Mouse (Mus musculus) heart, adult 9 months (tissue): ENCODE data around the gene Zfp64.
"Not testable (repeated sequence)": the region's sequence is repeated elsewhere in the genome, so short reads cannot be mapped to it uniquely, and the experiment has no call there.

ENCODE experiments used
- DNase-seq, 2 experiments: peaks; one replicate each; pipeline ENCODE4 v3.0.0; 2022; ENCODE audit warnings: low spot score in 2 of 2

Zfp64 gene

DNA sequence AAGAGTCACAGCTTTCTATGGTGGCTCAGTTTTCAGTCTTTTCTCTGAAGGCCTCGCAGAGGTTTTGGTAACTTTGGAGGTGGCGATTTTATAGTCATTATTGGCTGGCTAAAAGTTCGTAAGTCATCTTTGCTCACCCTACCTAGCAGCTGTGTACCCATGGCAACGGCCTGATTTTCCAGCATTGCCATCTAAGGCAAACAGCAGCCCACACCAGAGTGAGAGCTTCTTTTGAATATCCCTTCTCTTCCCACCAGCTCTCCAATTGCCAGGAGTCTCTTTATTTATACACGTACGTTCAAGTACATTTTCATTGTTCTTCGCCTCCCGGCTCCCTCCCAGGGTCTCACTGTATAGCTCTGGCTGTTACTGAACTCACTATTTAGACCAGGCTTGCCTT, 59.9 kb downstream of the Zfp64 start:
- DNase-seq, result no peak

DNA sequence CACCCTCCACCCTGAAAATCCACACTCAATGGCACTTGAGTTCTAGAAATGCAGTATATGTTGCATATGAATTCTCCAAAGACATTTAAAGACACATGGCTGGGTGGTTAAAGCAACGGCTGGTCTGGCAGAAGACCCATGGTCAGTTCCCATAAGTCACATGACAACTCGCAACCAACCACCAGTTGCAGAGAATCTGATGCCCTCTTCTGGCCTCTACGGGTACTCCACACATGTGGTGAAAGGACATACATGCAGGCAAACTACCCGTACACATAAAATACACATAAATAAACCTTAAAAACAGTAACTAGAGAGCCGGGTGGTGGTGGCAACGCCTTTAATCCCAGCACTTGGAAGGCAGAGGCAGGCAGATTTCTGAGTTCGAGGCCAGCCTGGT, 60.6 kb downstream of the Zfp64 start:
- no peak for DNase-seq

DNA sequence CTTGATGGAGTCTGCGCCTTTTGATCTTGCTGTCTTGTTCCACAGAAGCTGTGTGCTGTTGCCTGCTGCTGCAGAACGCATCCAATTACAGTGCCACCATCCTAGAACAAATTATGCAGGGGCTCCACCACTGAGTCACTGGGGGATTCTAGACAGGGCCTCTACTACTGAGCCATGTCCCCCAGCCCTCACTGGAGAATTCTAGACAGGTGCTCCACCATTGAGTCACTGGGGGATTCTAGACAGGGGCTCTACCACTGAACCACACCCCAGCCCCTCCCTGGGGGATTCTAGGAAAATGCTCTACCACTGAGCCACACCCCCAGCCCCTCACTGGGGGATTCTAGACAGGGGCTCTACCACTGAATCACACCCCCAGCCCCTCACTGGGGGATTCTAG, 63.3 kb downstream of the Zfp64 start:
- DNase-seq, result no peak

DNA sequence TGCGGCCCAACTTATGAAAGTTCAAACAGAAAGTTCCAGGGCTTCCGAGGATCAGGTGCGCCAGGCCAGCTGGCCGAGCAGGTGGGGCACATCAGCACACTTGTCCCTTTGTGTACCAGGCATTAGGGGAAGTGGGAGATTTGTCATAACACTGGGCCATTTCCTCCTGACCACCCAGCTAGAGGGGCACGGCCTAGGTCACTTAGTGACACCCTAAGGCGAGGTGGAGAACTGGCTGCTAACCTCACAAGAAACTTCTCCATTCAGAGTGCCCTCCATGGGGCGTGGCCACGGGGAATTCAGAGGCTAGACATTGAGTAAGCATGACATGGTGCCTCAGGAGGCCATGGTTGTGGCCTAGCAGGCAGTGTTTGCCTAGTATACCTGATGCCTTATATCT, 70.7 kb downstream of the Zfp64 start:
- no peak for DNase-seq

DNA sequence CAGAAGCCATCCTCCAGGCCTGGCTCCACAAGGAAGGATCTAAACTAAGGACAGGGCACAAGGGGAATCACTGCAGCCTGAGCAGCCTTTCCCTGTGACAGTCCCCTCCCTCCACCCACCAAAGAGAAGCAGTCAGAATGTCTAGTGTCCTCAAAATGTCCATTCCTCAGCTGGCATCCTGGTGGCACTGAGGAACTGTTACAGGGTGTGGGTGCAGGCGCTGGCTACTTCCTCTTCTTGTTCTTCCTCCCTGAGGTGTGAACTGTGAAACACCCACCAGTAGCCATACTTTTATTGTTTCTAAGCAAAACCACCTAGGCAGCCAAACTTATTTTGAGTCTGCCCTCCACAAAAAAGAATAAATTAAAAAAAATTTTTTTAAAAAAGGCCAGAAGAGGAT, 72.4 kb downstream of the Zfp64 start:
- no peak for DNase-seq

DNA sequence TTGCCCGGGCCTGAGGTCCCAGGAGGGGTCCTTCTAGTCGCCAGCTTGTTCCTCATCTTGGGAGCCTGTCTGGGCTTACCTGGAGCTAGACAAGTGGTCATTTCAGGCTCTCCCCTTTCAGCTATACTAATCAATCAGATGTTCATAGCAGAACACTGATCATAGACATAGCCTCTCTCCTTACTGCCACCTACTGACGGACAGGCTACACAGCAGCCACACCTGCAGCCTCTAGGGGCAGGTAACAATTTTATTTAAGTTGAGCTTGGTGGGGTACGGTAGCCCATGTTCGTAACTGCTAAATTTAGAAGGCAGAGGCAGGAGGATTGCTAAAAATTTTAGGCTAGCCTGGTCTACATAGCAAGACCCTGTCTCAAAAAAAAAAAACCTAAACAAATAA, 73.5 kb downstream of the Zfp64 start:
- DNase-seq, result no peak

DNA sequence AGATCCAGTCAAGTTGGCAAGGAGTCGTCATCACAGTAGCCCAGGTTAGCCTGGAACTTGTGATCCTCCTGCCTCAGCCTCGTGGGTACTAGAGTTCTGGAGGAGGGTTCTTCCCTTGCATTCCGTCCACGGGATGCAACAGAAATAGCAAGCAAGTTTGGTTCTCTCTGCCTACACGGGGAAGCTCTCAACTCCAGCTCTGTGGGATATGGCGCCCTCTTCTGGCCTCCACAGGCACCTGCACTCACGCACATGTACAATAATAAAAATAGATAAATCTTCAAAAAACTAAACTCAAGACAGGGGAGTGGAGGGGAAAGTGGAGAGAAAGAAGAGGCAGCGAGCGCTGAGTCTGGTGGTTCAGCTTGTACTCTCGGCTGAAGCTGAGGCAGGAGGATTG, 75.8 kb downstream of the Zfp64 start:
- no peak for DNase-seq

DNA sequence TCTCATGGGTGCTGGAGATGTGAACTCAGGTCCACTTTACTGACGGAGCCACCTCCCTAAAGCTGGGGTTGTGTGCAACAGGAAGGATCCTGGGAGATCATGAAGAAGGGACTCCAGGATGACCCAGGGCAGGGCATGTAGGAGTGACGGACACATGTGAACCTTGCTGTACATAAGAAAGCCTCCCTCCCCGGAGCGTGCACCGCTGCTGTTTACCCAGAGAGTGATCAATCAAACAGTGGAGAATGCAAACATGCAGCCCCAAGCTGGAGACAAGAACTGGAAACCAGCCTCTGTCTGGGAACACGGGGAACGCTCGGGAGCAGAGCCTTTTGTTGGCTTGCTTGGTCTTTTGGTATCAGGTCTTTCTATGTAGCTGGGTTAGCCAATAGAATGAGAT, 76.7 kb downstream of the Zfp64 start:
- DNase-seq, result no peak

DNA sequence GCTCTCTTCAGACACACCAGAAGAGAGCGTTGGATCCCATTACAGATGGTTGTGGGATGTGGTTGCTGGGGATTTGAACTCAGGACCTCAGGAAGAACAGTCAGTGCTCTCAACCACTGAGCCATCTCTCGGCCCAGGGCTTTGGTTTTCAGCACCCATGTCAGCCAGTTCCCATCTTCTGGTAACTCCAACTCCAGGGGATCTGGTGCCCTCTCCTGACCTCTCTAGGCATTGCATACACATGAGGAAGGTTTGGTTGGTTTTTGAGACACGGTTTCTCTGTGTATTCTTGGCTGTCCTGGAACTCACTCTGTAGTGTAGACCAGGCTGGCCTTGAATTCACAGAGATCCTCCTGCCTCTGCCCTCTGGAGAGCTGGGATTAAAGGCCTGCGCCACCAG, 77.2 kb downstream of the Zfp64 start:
- DNase-seq, result no peak

DNA sequence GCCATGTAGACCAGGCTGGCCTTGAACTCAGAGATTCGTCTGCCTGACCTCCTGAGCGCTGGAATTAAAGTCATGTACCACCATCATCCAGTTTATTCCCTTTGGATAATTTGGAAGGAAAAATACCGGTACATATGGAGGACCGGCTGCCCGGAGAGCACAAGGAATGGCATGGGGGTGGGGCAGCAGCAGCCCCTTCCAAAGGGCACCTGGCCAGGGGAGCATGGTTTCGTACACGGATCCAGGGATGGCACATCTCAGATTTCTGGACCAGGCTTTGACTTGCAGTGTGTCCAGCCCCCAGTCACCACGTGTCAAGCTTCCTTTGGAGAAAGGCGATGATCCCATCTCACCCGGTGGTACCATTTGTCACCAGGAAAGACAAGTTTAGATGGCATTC, 78.8 kb downstream of the Zfp64 start:
- no peak for DNase-seq

DNA sequence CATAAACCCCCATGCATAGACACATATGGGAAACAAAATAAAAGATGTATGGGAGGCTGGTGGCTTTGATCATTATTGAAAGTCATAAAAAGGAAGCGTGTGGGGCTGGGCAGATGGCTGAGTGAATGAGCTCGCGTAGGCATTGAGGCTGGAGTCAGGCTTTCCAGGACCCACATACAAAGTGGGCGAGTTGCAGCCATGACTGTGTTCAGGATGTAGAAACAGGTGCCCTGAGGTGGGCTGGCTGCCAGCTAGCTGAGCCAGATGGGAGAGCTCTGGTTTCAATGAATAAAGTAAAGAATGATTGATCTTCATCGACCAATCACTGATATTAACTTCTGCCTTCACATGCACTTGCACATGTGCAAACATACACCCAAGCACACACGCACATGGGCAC, 80.9 kb downstream of the Zfp64 start:
- no peak for DNase-seq

DNA sequence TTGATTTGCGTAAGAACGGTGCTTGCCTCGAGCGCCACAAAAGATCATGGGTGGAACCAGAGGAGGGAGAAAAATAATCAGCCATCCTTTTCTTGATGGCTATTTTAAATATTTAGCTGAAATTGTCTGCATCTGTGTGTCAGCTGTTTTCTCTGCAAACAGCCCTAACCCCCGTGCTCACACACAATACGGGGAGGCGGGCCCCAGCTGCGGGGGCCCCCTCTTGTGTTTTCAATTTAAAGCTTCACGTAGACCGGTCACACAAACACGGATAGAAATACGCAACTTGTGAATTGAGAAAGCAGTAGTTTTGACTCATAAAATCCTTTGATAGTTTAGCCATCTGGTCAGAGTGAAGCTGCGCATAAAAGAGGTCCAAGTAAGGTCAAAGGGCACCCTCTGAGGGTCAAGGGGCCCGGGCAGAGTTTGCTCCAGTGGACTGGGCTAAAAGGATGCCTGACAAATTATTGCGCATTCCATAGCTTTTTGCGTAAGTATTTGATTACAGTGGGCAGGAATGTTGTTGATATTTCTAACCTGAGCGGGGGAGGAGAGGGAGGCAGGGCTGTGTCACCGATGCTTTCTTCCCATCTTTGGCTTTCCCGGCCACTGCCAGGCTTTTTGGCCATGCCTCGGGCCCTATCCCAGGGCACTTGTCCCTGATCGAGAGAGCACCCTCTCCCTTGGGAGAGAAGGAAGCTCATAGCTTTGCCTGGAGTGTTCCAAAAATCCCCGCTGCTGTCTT, 83.4 kb downstream of the Zfp64 start:
- no peak for DNase-seq

DNA sequence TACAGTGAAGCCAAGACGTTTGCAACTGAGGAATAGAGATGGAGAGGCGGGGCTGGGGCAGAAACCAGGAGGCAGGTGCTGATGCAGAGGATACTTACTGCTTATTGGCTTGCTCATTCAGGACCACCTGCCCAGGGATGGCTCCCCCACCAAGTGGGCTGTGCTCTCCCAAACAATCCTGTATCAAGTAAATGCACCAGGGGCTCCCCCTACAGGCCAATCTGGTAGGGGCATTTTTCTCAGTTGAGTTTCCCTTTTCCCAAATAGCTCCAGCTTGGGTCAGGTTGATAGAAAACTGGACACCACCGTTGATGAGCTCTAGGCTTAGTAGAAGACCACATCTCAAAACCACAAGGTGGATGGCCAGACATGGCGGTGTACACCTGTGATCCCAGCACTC, 84.9 kb downstream of the Zfp64 start:
- no peak for DNase-seq

DNA sequence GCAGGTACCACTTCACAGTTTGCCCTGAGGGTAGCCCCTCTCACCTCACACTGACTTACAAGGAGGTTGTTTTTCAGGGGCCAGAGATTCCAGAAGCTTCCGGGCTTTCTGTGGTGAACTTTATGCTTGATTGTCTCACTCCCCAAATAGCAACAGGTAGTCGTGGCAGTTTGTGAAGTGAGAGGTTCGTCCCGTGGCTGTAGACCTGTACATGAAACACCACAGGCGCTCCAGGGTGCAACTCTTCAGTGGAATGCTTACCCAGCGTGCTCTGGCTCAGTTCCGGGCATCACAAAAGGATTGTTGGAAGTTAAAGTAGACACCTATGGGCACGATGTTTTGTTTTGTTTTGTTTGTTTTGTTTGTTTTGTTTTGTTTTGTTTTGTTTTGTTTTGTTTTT, 88.4 kb downstream of the Zfp64 start:
- no peak for DNase-seq

DNA sequence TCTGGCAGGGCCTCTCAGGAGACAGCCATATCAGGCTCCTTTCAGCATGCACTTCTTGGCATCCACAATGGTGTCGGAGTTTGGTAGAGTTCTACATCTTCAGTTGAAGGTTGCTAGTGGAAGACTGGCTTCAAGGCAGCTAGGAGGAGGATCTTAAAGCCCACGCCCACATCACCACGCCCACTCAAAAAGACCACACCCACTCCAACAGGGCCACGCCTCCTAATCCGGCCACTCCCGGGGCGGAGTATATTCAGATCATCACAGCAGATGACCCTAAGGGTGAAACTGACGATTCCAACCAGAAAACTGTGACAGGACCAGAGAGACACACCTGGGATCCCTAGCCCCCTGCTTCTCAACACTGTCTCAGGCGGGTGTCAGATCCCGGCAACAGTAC, 89.0 kb downstream of the Zfp64 start:
- no peak for DNase-seq

DNA sequence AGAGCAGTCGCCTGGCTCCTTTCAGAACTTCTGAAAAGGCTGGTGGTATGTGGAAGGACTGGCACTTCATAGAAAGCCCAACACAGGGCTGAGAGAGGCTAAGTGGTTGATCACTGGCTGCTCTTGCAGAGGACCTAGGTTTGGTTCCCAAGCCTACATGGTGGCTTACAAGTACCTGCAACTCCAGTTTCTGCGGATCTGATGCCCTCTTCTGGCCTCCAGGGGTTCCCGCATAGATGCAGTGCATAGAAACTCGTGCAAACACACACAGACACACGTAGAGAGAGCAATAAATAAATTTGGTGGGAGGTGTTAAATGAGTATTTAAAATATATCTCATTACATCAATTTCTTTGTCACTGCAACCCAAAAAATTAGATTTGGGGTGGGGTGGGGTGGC, 90.5 kb downstream of the Zfp64 start:
- no peak for DNase-seq

DNA sequence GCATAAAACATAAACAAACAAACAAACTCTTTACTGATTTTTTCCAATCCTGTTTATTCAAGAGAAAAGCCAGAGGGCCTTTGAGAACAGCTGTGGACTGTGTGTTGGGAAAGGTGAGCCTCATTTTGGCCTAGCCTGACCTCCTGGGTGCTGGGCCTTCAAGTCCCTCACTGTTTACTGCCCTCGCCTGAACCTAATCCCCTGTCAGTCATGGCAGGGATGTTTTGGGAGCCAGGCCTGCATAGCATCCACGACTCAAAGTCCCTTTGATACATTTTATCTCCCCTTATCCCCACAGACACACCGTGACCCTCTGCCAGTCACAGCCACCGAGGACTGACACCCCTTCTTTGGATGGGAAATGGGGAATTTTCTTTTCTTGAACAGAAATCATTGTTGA, 92.7 kb downstream of the Zfp64 start:
- DNase-seq, result no peak

DNA sequence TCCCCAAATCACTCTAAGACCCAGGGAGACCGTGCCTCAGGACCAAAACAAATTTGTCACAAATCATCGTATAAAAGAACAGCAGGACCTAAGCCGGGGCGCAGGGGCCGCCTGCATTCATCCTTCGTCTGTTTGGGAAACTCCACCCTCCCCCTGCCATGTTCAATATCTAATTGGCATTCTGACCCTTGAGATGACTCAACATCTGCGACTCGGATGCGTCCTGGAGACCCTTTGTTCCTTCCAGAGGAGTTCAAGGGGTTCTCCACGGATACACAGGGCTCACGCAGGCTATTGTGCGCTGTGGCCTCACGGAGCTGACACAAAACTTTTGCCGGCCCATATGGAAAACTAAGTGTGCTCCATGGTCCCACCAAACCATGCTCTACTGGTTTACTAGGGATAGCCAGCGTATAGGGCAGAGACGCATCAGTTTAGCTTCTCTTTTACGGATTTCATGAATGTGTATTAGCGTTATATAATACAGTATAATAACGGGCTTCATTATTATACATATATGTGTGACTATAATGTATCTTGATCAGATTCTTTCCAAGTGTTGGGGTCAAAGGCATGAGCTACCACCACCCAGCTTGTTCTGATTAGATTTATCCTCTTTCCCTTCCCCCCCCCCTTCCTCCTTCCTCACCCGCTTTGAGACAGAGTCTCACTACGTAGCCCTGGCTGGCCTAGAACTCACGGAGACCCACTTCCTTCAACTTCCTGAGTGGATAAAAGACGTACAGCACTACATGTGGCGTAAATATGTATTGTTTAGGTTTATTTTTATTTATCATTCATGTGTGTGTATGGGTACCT, 94.3 kb downstream of the Zfp64 start:
- no peak for DNase-seq

DNA sequence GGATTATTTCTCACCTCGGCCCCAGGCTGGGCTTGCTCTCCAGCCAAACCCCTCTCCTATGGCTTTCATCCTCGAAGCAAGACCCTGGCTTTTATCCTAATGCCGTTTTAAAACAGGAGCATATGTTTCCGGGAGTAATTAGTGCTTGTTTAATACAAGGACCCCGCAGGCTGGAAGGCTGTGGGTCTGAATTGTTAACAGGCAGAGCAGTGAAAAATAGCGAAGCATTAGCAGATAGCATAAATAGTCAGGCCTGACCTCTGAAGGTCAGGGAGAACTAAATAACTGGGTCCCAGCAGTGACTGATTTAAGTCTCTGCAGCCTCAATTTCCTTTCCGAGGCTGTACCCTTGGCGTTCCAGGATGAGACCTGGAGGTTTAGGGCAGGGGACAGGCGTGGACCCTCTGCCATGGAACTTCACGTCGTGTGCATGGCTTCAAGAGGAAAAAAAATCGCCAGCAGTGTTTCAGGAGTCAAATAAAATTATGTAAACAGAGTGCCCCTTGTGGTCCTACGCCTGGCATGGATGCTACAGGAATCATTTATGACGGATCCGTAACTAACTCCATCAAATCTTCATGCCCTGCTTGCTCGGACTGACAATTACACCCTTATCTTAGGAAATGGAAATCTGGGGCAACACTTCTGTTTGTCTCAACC, 95.2 kb downstream of the Zfp64 start:
- DNase-seq, result no peak

DNA sequence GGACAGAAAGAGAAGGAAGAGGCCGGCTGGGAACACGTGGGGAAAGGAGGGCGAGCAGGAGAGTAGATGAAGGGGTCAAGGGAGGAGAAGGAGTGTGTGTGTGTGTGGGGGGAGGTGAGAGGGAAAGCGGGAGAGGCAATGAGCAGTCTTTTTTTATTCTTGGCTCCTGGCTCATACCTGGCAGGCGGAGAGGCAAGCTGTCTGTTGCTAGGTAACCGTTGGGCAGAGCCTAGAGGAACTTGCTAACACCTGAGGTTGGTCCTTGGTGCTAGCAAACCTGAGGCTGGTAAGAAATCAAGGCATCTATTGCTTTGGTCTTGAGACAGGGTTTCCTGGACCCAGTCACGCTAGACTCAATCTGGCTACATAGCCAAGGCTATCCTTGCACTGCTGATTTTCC, 98.7 kb downstream of the Zfp64 start:
- no peak for DNase-seq

DNA sequence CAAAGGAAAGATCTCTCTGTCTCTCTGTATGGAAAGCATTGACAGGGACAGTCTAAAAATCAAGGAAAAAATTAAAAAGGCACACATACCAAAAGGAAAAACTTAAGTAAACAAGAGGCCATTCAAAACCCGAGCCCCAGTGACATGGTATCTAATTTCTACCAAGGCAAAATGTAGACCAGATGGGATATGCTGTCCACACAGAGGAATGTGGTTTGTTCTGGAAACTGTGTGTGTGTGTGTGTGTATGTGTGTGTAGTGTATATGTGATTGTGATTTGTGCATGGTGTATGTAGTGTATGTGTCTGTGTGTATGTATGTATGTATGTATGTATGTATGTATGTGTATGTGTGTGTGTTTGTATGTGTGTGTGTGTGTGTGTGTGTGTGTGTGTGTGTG, 100.6 kb downstream of the Zfp64 start:
- no peak for DNase-seq

DNA sequence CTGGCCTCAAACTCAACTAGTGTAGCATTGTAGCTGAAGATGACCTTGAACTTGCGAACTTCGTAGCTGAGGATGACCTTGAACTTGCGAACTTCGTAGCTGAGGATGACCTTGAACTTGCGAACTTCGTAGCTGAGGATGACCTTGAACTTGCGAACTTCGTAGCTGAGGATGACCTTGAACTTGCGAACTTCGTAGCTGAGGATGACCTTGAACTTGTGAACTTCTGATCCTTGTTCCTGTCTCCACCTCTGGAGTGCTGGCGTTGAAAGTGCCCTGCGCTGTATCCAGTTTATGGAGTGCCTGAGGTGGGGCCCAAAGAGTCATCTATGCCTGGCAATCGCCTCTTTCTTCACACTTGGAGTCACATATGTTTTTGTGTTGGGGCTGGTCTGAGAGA, 101.5 kb downstream of the Zfp64 start:
- DNase-seq, result not testable (repeated sequence)

DNA sequence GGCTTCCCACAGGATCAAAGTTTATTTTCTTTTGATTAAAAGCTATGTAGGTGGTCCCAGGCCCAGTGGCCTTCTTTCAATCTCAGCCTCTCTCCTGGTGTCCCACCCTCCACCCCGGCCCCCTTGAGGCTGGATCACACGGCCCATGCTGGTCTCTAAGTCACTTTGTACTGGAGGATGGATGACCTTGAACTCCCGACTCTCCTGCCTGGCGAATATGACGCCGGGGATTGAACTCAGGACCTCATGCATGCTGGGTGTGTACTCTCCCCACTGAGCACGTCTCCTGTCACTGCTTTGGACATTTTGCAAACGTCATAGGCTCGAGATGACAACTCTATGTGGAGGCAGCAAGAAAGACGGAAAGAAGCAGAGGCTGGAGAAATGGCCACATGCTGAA, 103.8 kb downstream of the Zfp64 start:
- DNase-seq, result no peak
